Mouse (Mus musculus) neural tube, embryonic 15.5 days (tissue): ENCODE data around the gene Zfp13. TPM values are rescaled to one million over a fixed set of nuclear protein-coding genes. Genes with fewer than 3 reads are reported as not detected.
"Not testable (repeated sequence)": the region's sequence is repeated elsewhere in the genome, so short reads cannot be mapped to it uniquely, and the experiment has no call there.

Source experiments
- ATAC-seq: fragments of 200-750 bp; cut with Nextera tagmentation; 2 replicates; pipeline ENCODE4 v1.8.0; 2017; ENCODE audit warnings: mild to moderate bottlenecking, moderate TSS enrichment, moderate library complexity; ENCODE audit not compliant: low FRiP score
- H3K27ac ChIP-seq: fragments of 300-500 bp; sonication (generic); replicated peaks from 2 replicates; pipeline ENCODE4 v1.5.1; 2015; ENCODE audit warnings: mild to moderate bottlenecking, inconsistent platforms
- H3K27me3 ChIP-seq: fragments of 300-500 bp; sonication (generic); replicated peaks from 2 replicates; pipeline ENCODE4 v1.6.1; 2015; ENCODE audit warnings: inconsistent platforms
- H3K36me3 ChIP-seq: fragments of 300-500 bp; sonication (generic); 2 replicates; pipeline ENCODE4 v1.6.1; 2015; ENCODE audit warnings: inconsistent platforms
- H3K4me1 ChIP-seq: fragments of 300-500 bp; sonication (generic); 2 replicates; pipeline ENCODE4 v1.6.1; 2015; ENCODE audit warnings: inconsistent platforms
- H3K4me2 ChIP-seq: fragments of 300-500 bp; sonication (generic); 2 replicates; pipeline ENCODE4 v1.6.1; 2015; ENCODE audit warnings: inconsistent platforms, mild to moderate bottlenecking, moderate library complexity
- H3K4me3 ChIP-seq: fragments of 300-500 bp; sonication (generic); replicated peaks from 2 replicates; pipeline ENCODE4 v1.5.1; 2015; ENCODE audit warnings: mild to moderate bottlenecking, inconsistent platforms
- H3K9ac ChIP-seq: fragments of 300-500 bp; sonication (generic); replicated peaks from 2 replicates; pipeline ENCODE4 v1.6.1; 2015; ENCODE audit warnings: mild to moderate bottlenecking, inconsistent platforms
- H3K9me3 ChIP-seq: fragments of 300-500 bp; sonication (generic); replicated peaks from 2 replicates; pipeline ENCODE4 v1.6.1; 2016; ENCODE audit warnings: inconsistent platforms
- WGBS: fragments of 180-500 bp; shearing (Covaris S2); methylation state at CpG from one replicate; pipeline ENCODE4 v1.1.7; 2015; ENCODE audit warnings: mixed read lengths; 5-methylcytosine and 5-hydroxymethylcytosine counted together
- polyA plus RNA-seq: library from polyadenylated mRNA; unstranded; fragments of >200 nt; fragmentation: Nextera tagmentation; extraction: Ambion mirVana; gene quantifications from 2 replicates; pipeline ENCODE4 v1.2.1, GENCODE M21; 2015

Gene Zfp13
- polyA plus RNA-seq, 1 experiment from 2014 or later = 24.9 TPM

DNA sequence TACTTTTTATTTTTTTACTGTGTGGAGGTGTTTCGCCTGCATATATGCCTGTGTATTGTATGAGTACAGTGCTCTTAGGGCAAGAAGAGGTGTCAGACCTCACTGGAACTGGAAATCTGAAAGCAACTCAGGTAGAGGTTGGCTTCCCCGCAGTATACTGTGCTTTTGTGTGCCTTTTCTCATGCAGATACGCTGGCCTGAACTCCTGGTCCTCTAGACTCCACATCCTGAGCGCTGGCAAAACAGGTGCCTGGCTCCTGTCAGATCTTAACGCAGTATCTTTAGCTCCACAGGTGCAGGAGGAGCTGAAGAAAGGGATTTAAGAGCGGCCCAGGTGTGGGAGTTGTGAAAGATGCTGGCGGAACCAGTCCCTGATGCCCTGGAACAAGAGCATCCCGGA lies 5.9 kb upstream of the Zfp13 start:
- WGBS = 90% methylated on average over 8 of the region's 8 CpGs
- H3K9ac ChIP-seq = no peak overlapping the region
- H3K36me3 ChIP-seq = no peaks in the 10 kb centered on the region
- no peak overlapping the region for H3K27ac ChIP-seq
- H3K4me3 ChIP-seq = no peak overlapping the region
- H3K4me1 ChIP-seq = no peaks in the 10 kb centered on the region
- H3K27me3 ChIP-seq = no peaks in the 10 kb centered on the region
- no peak for ATAC-seq
- no peak overlapping the region for H3K4me2 ChIP-seq
- no peaks in the 10 kb centered on the region for H3K9me3 ChIP-seq

DNA sequence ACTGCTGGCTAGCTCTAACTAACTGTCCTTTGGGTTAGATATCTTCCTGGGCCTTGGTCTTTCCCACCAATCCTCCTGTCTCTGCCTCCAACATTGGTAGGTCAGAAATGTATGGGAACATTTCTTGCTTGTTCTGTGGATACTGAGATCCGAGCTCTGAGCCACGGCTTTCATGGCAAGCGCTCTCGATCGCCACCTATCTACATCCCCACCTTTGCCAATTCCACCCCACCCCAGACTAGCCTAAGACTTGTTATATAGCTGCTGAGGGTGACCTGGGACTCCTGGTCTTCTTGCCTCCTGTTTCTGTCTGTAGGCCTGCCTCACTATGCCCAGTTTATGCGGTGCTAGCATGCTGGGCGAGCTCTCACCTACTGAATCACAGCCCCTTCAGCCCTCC lies 5.1 kb upstream of the Zfp13 start:
- Histone ChIP-seq H3K4me1 (0 out of 2 replicates have a peak, but pooled peaks cover 4% of the 10 kb centered on the region), H3K4me3 (no peak overlapping the region), H3K4me2 (no peak overlapping the region), H3K27ac (no peak overlapping the region), H3K9ac (no peak overlapping the region), H3K36me3 (no peaks in the 10 kb centered on the region), H3K9me3 (no peaks in the 10 kb centered on the region), H3K27me3 (no peaks in the 10 kb centered on the region)
- ATAC-seq = no peak
- WGBS = 75% methylated on average over 7 of the region's 7 CpGs

DNA sequence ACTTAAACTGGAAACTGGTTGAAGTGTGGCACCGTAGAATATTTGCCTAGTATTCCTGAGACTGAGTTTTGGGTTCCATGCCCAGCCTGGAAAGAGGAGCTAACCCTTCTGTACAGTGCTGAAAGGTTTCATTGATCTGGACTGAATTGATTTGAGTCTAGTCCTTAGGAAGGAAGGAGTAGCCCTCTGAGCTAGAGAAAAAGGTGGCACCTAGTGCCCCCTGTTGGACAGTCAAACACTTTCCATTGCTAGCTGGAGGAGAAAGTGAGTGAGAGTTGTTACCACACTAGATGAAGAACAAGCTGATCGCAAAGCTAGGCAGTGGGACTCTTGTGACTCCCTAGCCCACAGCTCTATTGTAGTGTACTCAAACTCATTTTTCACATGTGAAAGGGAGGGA lies 4.3 kb upstream of the Zfp13 start:
- Histone ChIP-seq H3K27me3 (no peaks in the 10 kb centered on the region), H3K9me3 (no peaks in the 10 kb centered on the region), H3K4me3 (no peak overlapping the region), H3K4me1 (peaks cover 11% of the 10 kb centered on the region), H3K36me3 (no peaks in the 10 kb centered on the region), H3K9ac (no peak overlapping the region), H3K27ac (no peak overlapping the region), H3K4me2 (no peak overlapping the region)
- 57% methylated on average over 2 of the region's 2 CpGs for WGBS
- ATAC-seq = no peak

DNA sequence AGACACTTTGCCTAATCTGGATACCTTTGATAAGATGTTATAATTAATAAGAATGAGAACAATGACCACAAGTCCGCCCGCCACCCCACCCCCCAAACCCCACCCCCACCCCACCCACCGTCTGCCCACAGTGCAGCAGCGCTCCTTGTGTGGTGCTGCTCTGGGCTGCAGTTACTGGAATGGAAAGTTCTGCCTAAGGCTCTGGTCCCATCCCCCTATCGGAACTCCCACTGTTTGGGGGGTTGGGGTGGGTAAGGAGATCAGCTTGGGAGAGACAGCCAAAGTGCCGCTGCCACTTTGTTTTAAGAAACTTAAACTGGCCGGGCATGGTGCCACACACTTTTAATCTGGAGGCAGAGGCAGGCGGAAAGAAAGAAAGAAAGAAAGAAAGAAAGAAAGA lies 3.8 kb upstream of the Zfp13 start:
- Histone ChIP-seq H3K9me3 (no peaks in the 10 kb centered on the region), H3K4me1 (peaks cover 14% of the 10 kb centered on the region), H3K9ac (no peak overlapping the region), H3K4me2 (no peak overlapping the region), H3K36me3 (no peaks in the 10 kb centered on the region), H3K27ac (no peak overlapping the region), H3K4me3 (no peak overlapping the region), H3K27me3 (no peaks in the 10 kb centered on the region)
- WGBS = 40% methylated on average over 8 of the region's 8 CpGs
- no peak for ATAC-seq

DNA sequence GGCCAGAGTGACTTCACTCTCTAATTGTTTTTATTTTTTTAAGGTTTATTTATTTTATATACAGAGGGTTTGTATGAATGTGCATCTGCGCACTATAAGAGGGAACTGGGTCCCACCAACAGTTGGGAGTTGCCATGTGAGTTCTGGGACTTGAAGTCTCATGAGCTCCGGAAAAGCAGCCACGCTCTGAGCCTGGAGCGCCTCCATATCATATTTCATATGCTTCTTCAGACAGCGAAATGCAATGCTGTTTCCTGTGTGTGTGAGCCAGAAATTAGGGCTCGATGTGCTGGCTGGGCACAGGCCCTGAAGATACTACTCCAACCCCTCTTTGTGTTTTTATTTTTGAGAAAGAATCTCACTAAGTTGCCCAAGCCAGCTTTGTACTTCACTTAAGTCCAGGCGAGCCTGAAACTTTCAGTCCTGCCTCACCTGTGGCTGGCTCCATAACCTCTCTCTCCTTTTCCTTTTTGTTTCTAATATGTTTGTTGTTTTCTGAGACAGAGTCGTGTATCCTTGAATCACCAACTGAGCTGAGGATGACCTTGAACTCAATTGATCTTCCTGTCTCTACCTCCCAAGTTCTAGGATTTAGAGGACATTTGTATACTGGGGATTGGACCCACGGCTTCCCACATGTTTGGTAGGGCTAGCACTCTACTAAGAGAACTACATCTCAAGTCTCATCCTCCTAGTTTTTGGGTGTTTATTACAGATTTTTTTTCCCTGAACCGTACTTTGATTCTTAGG lies 2.7 kb upstream of the Zfp13 start:
- Histone ChIP-seq H3K4me3 (no peak overlapping the region), H3K9me3 (no peaks in the 10 kb centered on the region), H3K9ac (no peak overlapping the region), H3K4me2 (no peak overlapping the region), H3K27ac (no peak overlapping the region), H3K4me1 (peaks cover 14% of the 10 kb centered on the region), H3K27me3 (no peaks in the 10 kb centered on the region), H3K36me3 (no peaks in the 10 kb centered on the region)
- 56% methylated on average over 10 of the region's 10 CpGs for WGBS
- ATAC-seq = no peak

DNA sequence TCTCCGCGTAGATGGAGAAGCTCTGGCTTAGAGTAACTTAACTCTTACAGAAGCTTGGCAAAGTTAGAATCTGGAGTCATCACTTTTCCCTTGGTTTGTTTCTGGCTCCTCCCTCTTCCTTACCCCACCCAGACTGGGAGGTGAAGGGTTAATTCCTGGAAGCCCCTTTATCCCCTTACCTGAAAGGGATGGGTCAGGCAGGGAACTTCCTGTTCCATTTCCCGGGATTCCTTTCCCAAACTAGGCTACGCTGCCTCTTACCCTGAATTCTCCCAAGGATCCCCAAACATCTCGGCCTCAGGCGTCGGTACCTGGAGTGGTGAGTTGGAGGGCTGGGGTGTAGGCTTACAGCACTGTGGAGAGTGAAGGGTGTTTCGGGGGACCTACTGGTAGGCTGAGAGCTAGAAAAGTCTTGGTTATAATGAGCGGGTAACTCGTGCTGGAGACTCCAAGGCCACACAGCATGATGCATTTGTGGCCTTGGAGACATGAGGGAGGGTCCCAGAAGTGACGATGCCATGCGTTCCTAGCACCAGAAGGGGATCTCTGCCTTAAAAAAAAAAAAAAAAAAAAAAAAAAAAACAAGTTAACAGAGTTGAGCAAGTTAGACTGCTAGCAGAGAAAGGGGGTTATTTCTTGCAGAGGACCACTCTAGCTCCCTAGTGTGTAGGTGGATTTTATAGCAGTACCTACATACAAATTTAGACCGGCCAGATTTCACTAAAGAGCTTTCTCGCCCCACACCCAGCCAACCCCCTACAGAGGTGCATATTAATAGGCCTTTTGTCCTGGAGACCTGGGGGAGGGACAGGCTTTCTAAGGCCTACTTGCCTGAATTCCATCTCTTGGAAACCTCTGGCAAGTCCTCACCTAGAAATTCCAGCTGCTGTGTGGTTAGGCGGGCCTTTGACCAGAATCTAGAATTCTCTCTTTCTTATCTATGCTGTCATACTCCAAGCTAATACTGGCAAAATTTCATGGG lies 1.6 kb upstream of the Zfp13 start, which contains the start of gene Zscan10:
Gene Zscan10, plus strand, starts transcription at position 216 of the 982 bp plus-strand sequence.
- ATAC-seq = no peak
- H3K4me3 ChIP-seq = no peak within 1 kb of the TSS
- H3K9ac ChIP-seq = no peak within 1 kb of the TSS

DNA sequence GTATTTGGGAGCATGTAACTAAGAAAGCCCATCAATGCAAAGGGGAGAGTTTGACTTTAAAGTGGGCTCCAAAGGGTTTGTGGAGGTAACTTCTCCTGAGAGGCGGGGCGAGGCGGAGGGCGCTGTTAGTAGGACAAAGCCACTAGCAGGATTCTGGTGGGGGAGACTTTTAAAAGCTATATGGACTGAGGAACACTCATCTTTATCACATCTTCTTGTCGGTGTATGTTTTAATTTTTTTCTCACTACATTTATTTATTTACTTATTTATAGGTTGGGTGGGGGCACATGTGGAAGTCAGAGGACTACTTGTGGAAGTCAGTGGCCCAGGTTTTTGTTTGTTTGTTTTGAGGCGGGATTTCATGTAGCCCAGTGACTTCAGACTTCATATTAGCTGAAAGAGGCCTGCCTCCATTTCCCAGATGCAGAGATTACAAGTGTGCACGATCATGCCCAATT lies 347 bp upstream of the Zfp13 start:
- Histone ChIP-seq H3K4me3 (peak overlapping the region; percentile 41), H3K9me3 (no peaks in the 10 kb centered on the region), H3K27me3 (no peaks in the 10 kb centered on the region), H3K36me3 (no peaks in the 10 kb centered on the region), H3K27ac (peak overlapping the region; percentile 63), H3K4me2 (peak overlapping the region; percentile 63), H3K9ac (peak overlapping the region; percentile 23), H3K4me1 (peaks cover 14% of the 10 kb centered on the region)
- WGBS = 44% methylated on average over 7 of the region's 7 CpGs
- no peak; the same call in 1 of the 2 replicates for ATAC-seq

More for the DNA sequence above, 1.6 kb upstream of the Zfp13 start, which contains the start of gene Zscan10:
- 44% methylated on average over 15 of the region's 15 CpGs for WGBS
- H3K9me3 ChIP-seq = no peaks in the 10 kb centered on the region
- H3K27me3 ChIP-seq = no peaks in the 10 kb centered on the region
- 0 out of 2 replicates have a peak within 1 kb of the TSS, but pooled peaks have one; percentile 63 for H3K27ac ChIP-seq
- H3K4me1 ChIP-seq = peaks cover 14% of the 10 kb centered on the region
- peak within 1 kb of the TSS; percentile 63 for H3K4me2 ChIP-seq
- H3K36me3 ChIP-seq = no peaks in the 10 kb centered on the region

DNA sequence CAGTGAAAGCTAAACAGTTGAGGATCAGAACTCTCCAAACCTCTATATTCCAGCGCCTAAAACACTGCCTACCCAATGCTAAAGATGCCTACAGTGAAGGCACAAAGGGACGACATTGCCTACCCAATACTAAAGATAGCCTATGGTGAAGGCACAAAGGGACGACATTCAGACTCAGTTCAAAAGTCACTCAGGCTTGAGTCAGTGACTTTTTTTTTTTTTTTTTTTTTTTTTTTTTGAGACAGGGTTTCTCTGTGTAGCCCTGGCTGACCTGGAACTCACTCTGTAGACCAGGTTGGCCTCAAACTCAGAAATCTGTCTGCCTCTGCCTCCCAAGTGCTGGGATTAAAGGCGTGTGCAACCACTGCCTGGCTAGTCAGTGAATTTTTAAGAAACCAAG lies 4.1 kb downstream of the Zfp13 start:
- WGBS = 78% methylated on average over 4 of the region's 4 CpGs

DNA sequence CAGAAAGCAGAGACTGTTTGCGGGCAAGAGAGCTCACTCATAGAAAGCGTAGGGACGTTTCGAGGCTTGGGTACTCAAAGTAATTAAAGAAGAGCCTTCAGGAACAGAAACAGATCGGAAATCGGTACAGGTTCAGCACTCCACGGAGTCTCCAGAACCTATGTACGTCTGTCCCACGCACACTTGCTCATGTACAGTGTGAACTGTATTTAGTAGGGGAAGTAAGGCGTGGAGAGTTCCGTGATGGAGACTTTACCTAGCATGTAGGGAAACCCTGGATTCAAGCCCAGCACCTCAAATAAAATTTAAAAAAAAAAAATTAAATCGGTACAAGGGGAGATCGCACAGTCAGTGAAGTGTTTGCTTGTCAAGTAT lies 6.4 kb downstream of the Zfp13 start:
- peak overlapping the region; percentile 84 for H3K4me2 ChIP-seq
- whole genome bisulfite sequencing = 14% methylated on average over 13 of the region's 13 CpGs
- no peaks in the 10 kb centered on the region for H3K9me3 ChIP-seq
- peak; percentile 80 for ATAC-seq
- peaks cover 11% of the 10 kb centered on the region; the same call in 1 of the 2 replicates for H3K4me1 ChIP-seq
- peak overlapping the region; percentile 52 for H3K4me3 ChIP-seq
- H3K27me3 ChIP-seq = no peaks in the 10 kb centered on the region
- peak overlapping the region; percentile 86 for H3K27ac ChIP-seq
- no peaks in the 10 kb centered on the region for H3K36me3 ChIP-seq
- H3K9ac ChIP-seq = peak overlapping the region; percentile 64

More for the DNA sequence above, 4.1 kb downstream of the Zfp13 start:
- H3K4me2 ChIP-seq, H3K4me3 ChIP-seq, ATAC-seq, H3K27me3 ChIP-seq, H3K9me3 ChIP-seq, H3K27ac ChIP-seq, H3K36me3 ChIP-seq, H3K9ac ChIP-seq: not testable (repeated sequence)
- H3K4me1 ChIP-seq = peaks cover 25% of the 10 kb centered on the region

DNA sequence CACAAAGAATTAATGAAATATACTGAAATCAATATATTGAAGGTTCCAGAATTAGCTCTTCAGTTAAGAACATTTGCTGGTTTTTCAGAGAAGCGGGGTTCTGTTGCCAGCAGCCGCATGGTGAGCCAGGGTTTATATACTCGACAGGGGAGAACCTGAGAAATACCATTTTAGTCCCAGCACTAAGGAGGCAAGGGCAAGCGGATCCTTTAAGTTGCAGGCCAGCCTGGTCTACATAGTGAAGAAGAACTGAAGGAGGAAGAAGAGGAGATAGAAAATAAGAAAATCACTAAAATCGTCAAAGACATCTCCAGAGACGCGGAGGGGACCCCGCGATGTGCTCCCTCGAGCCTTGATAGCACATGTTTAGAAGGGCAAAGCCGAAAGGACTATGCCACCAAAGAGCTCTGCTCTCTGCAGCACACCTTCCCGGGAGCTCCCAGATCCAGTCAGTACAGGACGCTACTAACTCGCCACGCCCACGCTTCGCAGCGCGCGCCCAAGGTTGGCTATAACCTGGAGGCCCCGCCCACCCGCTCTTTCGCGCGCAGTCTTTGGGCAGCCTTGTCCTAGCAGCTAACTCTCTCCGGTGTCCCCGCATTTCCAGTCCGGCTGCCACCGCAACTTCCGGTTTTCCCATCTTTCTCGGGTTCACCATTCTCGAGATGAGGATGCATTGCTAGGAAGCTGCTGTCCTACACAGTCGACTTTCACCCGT lies 6.9 kb downstream of the Zfp13 start:
- no peaks in the 10 kb centered on the region for H3K36me3 ChIP-seq
- peaks cover 11% of the 10 kb centered on the region; the same call in 1 of the 2 replicates for H3K4me1 ChIP-seq
- no peaks in the 10 kb centered on the region for H3K27me3 ChIP-seq
- peak; percentile 100 for ATAC-seq
- 7% methylated on average over 34 of the region's 34 CpGs for WGBS
- H3K4me2 ChIP-seq = peak overlapping the region; percentile 84
- H3K4me3 ChIP-seq = peak overlapping the region; percentile 52
- peak overlapping the region; percentile 86 for H3K27ac ChIP-seq
- H3K9me3 ChIP-seq = no peaks in the 10 kb centered on the region
- H3K9ac ChIP-seq = peak overlapping the region; percentile 64

DNA sequence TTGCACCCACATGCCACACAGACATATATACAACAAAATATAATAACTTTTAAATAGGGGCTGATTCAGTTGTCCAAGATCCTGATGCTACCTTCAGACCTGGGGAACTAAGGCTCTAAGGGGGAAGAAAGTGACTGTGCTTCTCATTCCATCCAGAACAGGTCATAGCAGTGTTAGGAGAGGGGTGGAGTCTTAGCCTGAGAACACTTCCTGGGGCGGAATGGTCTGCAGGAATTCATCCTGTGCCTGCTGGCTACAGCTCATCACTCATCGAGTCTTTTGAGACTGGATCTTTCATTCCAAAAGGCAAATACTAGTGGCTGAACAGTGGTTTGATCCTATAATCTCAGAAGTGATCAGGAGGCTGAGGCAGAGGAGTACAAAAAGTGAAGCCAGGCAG lies 12.0 kb downstream of the Zfp13 start:
- H3K9me3 ChIP-seq = no peaks in the 10 kb centered on the region
- H3K4me2 ChIP-seq = no peak overlapping the region
- no peak overlapping the region for H3K27ac ChIP-seq
- H3K4me3 ChIP-seq = no peak overlapping the region
- ATAC-seq = no peak
- 69% methylated on average over 2 of the region's 2 CpGs for WGBS
- H3K36me3 ChIP-seq = peaks cover 6% of the 10 kb centered on the region; the same call in 1 of the 2 replicates
- H3K27me3 ChIP-seq = no peaks in the 10 kb centered on the region
- H3K9ac ChIP-seq = no peak overlapping the region
- peaks cover 31% of the 10 kb centered on the region for H3K4me1 ChIP-seq
